Mouse (Mus musculus): ENCODE data around the gene 1810010H24Rik. TPM values are rescaled to one million over a fixed set of nuclear protein-coding genes. Genes with fewer than 3 reads are reported as not detected.

Gene 1810010H24Rik
- polyA plus RNA-seq, 1 experiment, result 0.47 TPM

- no peak for TF ChIP-seq FOSL1 (IDR thresholded peaks at IDR 0.05; ENCODE audit: insufficient read depth, low read length, poor library complexity, severe bottlenecking)
- TF ChIP-seq CEBPB (IDR thresholded peaks at IDR 0.05; ENCODE audit: low read depth), result no peak
- no peak for TF ChIP-seq MAX (IDR thresholded peaks at IDR 0.05)
- TF ChIP-seq MYOD1 (IDR thresholded peaks at IDR 0.05; ENCODE audit: control insufficient read depth, insufficient read length, low read depth), result no peak
- no peak for TF ChIP-seq USF1 (IDR thresholded peaks at IDR 0.05; ENCODE audit: low read depth)
- no peak for TF ChIP-seq CTCF (IDR thresholded peaks at IDR 0.05; ENCODE audit: control insufficient read depth, insufficient read depth, insufficient read length)
- TF ChIP-seq MYOG (IDR thresholded peaks at IDR 0.05; ENCODE audit: control insufficient read depth, extremely low read depth, insufficient read length), result no peak
- no peaks in the 10 kb centered on the region for H3K27me3 ChIP-seq (ENCODE audit: control insufficient read depth, insufficient read depth, insufficient read length)
- no peaks in the 10 kb centered on the region for H3K79me3 ChIP-seq (ENCODE audit: low read depth)
- H3K36me3 ChIP-seq (ENCODE audit: control insufficient read depth, insufficient read depth), result peaks cover 78% of the 10 kb centered on the region
- H3K79me2 ChIP-seq (ENCODE audit: control insufficient read depth, insufficient read depth), result no peaks in the 10 kb centered on the region
- no peak overlapping the region for H3K4me3 ChIP-seq (ENCODE audit: insufficient read depth, poor library complexity, severe bottlenecking)
- H3ac ChIP-seq (ENCODE audit: control insufficient read depth, insufficient read length, low read depth), result no peak overlapping the region
Observed at GRCm38 (mm10) chr11:107060941-107061340, 35.5 kb downstream of the 1810010H24Rik start.

DNA sequence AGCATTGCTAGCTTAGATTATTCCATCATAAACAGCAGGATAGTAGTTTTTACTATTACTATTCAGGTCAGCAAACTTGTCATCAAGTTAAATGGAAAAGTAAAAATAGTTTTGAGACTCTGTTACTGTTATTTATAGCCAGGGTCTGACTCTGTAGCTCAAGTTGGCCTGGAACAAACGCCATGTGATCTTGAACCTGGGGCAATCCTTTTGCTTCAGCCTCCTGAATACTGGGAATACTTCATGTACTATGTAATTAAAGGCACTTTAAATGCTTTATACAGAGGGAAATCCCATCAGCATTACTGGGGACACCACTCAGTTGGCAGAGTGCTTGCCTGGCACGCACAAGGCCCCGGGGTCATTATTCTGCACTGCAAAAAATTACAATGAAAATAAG lies 37.6 kb downstream of the 1810010H24Rik start:
- Histone ChIP-seq H3ac (ENCODE audit: control insufficient read depth, insufficient read length, low read depth) (no peak overlapping the region), H3K27me3 (ENCODE audit: control insufficient read depth, insufficient read depth, insufficient read length) (no peaks in the 10 kb centered on the region), H3K4me3 (ENCODE audit: insufficient read depth, poor library complexity, severe bottlenecking) (no peak overlapping the region), H3K36me3 (ENCODE audit: control insufficient read depth, insufficient read depth) (peaks cover 72% of the 10 kb centered on the region), H3K79me2 (ENCODE audit: control insufficient read depth, insufficient read depth) (no peaks in the 10 kb centered on the region), H3K79me3 (ENCODE audit: low read depth) (no peaks in the 10 kb centered on the region)
- TF ChIP-seq CTCF (IDR thresholded peaks at IDR 0.05; ENCODE audit: control insufficient read depth, insufficient read depth, insufficient read length), result no peak

- H3ac ChIP-seq (ENCODE audit: control insufficient read depth, insufficient read length, low read depth), result no peak overlapping the region
- H3K79me3 ChIP-seq (ENCODE audit: low read depth), result no peaks in the 10 kb centered on the region
- H3K27me3 ChIP-seq (ENCODE audit: control insufficient read depth, insufficient read depth, insufficient read length), result no peaks in the 10 kb centered on the region
- TF ChIP-seq MYOD1 (IDR thresholded peaks at IDR 0.05; ENCODE audit: control insufficient read depth, insufficient read length, low read depth) (no peak), CTCF (IDR thresholded peaks at IDR 0.05; ENCODE audit: control insufficient read depth, insufficient read depth, insufficient read length) (no peak), USF1 (IDR thresholded peaks at IDR 0.05; ENCODE audit: low read depth) (no peak)
- no peak overlapping the region for H3K4me3 ChIP-seq (ENCODE audit: insufficient read depth, poor library complexity, severe bottlenecking)
- H3K36me3 ChIP-seq (ENCODE audit: control insufficient read depth, insufficient read depth), result peaks cover 67% of the 10 kb centered on the region
- H3K79me2 ChIP-seq (ENCODE audit: control insufficient read depth, insufficient read depth), result no peaks in the 10 kb centered on the region
Observed at GRCm38 (mm10) chr11:107064590-107064989, 39.1 kb downstream of the 1810010H24Rik start.

- Histone ChIP-seq H3K27me3 (ENCODE audit: control insufficient read depth, insufficient read depth, insufficient read length) (no peaks in the 10 kb centered on the region), H3K36me3 (ENCODE audit: control insufficient read depth, insufficient read depth) (peaks cover 67% of the 10 kb centered on the region), H3K79me3 (ENCODE audit: low read depth) (peaks cover 2% of the 10 kb centered on the region), H3K4me3 (ENCODE audit: insufficient read depth, poor library complexity, severe bottlenecking) (no peak overlapping the region), H3K79me2 (ENCODE audit: control insufficient read depth, insufficient read depth) (no peaks in the 10 kb centered on the region), H3ac (ENCODE audit: control insufficient read depth, insufficient read length, low read depth) (no peak overlapping the region)
- TF ChIP-seq MYOG (IDR thresholded peaks at IDR 0.05; ENCODE audit: control insufficient read depth, extremely low read depth, insufficient read length) (no peak), MYOD1 (IDR thresholded peaks at IDR 0.05; ENCODE audit: control insufficient read depth, insufficient read length, low read depth) (no peak)
Observed at GRCm38 (mm10) chr11:107065216-107065785, 39.8 kb downstream of the 1810010H24Rik start.

Other genes starting within 250 kb of the 1810010H24Rik start
- gene Polg2, start 246.1 kb upstream of the 1810010H24Rik start, polyA plus RNA-seq (2012; fragmentation: generic; extraction: Trizol), result 6.9 TPM
- 218 TPM for gene Ddx5, start 236.5 kb upstream of the 1810010H24Rik start, polyA plus RNA-seq (2012; fragmentation: generic; extraction: Trizol)
- 3.5 TPM for gene Cep95, start 236.4 kb upstream of the 1810010H24Rik start, polyA plus RNA-seq (2012; fragmentation: generic; extraction: Trizol)
- gene Smurf2, start 105.0 kb upstream of the 1810010H24Rik start, polyA plus RNA-seq (2012; fragmentation: generic; extraction: Trizol), result 13.0 TPM
- gene Kpna2, start 26.1 kb upstream of the 1810010H24Rik start, polyA plus RNA-seq (2012; fragmentation: generic; extraction: Trizol), result 50.9 TPM
- 14.8 TPM for gene Bptf, start 106.4 kb downstream of the 1810010H24Rik start, polyA plus RNA-seq (2012; fragmentation: generic; extraction: Trizol)
- 24.4 TPM for gene Nol11, start 163.7 kb downstream of the 1810010H24Rik start, polyA plus RNA-seq (2012; fragmentation: generic; extraction: Trizol)